ENCODE assay signal across 8 mouse cellular contexts in genomic region chr15:13172365-13173070, GRCm38 (mm10). TPM values are rescaled to one million over a fixed set of nuclear protein-coding genes. Genes with fewer than 3 reads are reported as not detected.
DNase-seq lines count a peak whose midpoint lies in the region; ATAC-seq and TF ChIP-seq lines count a peak whose summit lies in the region.

No protein-coding gene starts in this region.

- peaks cover 27% of the 10 kb centered on the region for H3K27me3 ChIP-seq in limb, embryonic 13.5 days

- H3K9ac ChIP-seq in limb, embryonic 13.5 days: peak overlapping the region; percentile 74

- peak; percentile 15 to 29 for DNase-seq in left cerebral cortex, adult 2 months (ENCODE audit: extremely low spot score in 1 of 2, low spot score in 2 of 2)
- DNase-seq in left cerebral cortex, adult 8-10 months (ENCODE audit: low spot score in 2 of 2): no peak
- peak; percentile 11 to 13 for DNase-seq in heart, postnatal 10 days
- peak; percentile 65 for DNase-seq in retina, postnatal 1 day
- DNase-seq in urinary bladder, adult 2 months (ENCODE audit: low spot score): no peak
- DNase-seq in B cell, adult 2 months: no peak

- intact Hi-C loops in left cerebral cortex, adult 2 months (cut with DNase I): loop anchor here (2.0 kb wide), 2 partner anchors 34 to 82 kb away; no protein-coding TSS in a partner anchor
- intact Hi-C loops in heart, postnatal 10 days (cut with DNase I): loop anchor here (5.0 kb wide), 1 partner anchor 115 kb away; no protein-coding TSS in a partner anchor

- peak; percentile 45; the same call in 1 of the 2 replicates for ATAC-seq in limb, embryonic 13.5 days (ENCODE audit: low FRiP score, low read depth)

- H3K4me2 ChIP-seq in limb, embryonic 13.5 days (replicated peaks): peak overlapping the region; percentile 90

- H3K9me3 ChIP-seq in limb, embryonic 13.5 days: no peaks in the 10 kb centered on the region

- peak overlapping the region; percentile 94 for H3K27ac ChIP-seq in left cerebral cortex, adult 2 months
- no peak overlapping the region for H3K27ac ChIP-seq in brown adipose tissue, adult 24 weeks (replicated peaks; ENCODE audit: low read depth, low read length)
- peak overlapping the region; percentile 66 for H3K27ac ChIP-seq in limb, embryonic 13.5 days

- under 1% methylated on average over 26 of the region's 26 CpGs for WGBS in limb, embryonic 13.5 days

- no peaks in the 10 kb centered on the region for H3K36me3 ChIP-seq in limb, embryonic 13.5 days

- no peak for TF ChIP-seq CTCF in left cerebral cortex, adult 2 months (IDR thresholded peaks at IDR 0.05)

- peaks cover 3% of the 10 kb centered on the region; the same call in 1 of the 2 replicates for H3K4me1 ChIP-seq in brown adipose tissue, adult 24 weeks (ENCODE audit: control insufficient read depth, insufficient read depth, insufficient read length, low read length)
- H3K4me1 ChIP-seq in limb, embryonic 13.5 days: peaks cover 19% of the 10 kb centered on the region

- H3K4me3 ChIP-seq in left cerebral cortex, adult 2 months: peak overlapping the region; percentile 82
- H3K4me3 ChIP-seq in brown adipose tissue, adult 24 weeks (ENCODE audit: insufficient read depth, low read depth, low read length): peak overlapping the region; percentile 31
- peak overlapping the region; percentile 58 for H3K4me3 ChIP-seq in limb, embryonic 13.5 days

RNA-seq across cellular contexts. Expression of gene Cdh6, which starts 1.0 kb away (rescaled TPM):
- total RNA-seq in left cerebral cortex, adult 2 months (2021): 10 to 100 TPM; 21.3 to 25.3 TPM
- total RNA-seq in left cerebral cortex, adult 8-10 months (2022): 10 to 100 TPM; 17.0 to 21.4 (median 19.0) TPM
- not detected in 2 replicates for polyA plus RNA-seq in brown adipose tissue, adult 24 weeks (2012; ENCODE audit: insufficient read depth, insufficient read length, missing spikeins)
- 1 to 10 TPM; 1.4 to 1.5 TPM for total RNA-seq in heart, postnatal 10 days (2021)
- 13.3 and 14.3 TPM in 2 replicates for polyA plus RNA-seq in limb, embryonic 13.5 days (2015; fragmentation: Nextera tagmentation; extraction: Ambion mirVana)
- polyA plus RNA-seq in urinary bladder, adult 2 months (2012; rRNA removed): 0.73 and 1.5 TPM in 2 replicates

Comparison
In these comparisons a context has a peak if more than half of its experiments do, and no peak if none do; other contexts are left out.
1. DNase-seq: peak in left cerebral cortex, adult 2 months (2 of 2), heart, postnatal 10 days (2 of 2) and retina, postnatal 1 day (single experiment); none in left cerebral cortex, adult 8-10 months (0 of 2), urinary bladder, adult 2 months (single experiment) and B cell, adult 2 months (0 of 2).
2. H3K4me3 ChIP-seq: peak in every context shown above with its lines; median percentile 82 in left cerebral cortex, adult 2 months; 58 in limb, embryonic 13.5 days; 31 in brown adipose tissue, adult 24 weeks.
3. RNA of gene Cdh6, which starts 1.0 kb away (total RNA-seq): 21.3 to 25.3 TPM in left cerebral cortex, adult 2 months and 17.0 to 21.4 TPM in left cerebral cortex, adult 8-10 months; 1.4 to 1.5 TPM in heart, postnatal 10 days; every median in the first group is over 4 times any median in the second.